Mouse (Mus musculus): Measurements from ENCODE around the gene Vmn1r48. TPM values are rescaled to one million over a fixed set of nuclear protein-coding genes. Genes with fewer than 3 reads are reported as not detected.
"Not testable (repeated sequence)": the region's sequence is repeated elsewhere in the genome, so short reads cannot be mapped to it uniquely, and the experiment has no call there.

The Vmn1r48 gene
- not detected for polyA plus RNA-seq (2017; shearing (Covaris generic))

DNA sequence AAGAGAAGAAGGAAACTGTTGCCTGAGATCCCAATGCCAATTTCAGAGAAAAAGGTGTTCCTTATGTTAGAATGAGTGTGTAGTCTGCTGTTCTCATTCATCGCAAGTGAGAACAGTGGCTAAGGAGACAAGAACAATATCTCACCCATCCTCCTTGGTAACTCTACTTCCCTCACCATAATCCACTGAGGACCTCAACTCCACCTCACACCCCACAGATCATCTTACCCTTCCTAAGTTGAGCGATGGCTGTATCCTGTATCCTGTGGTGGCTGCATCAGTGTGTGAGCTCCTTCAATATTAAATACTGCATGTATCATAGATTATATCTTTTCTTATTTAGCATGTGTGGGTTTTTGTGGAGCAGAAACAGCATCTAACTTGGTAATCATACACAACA is at the start of gene Vmn1r48:
TSS of gene Vmn1r48 (minus strand) at position 101 of the 400 bp plus-strand sequence.
- ATAC-seq, result not testable (repeated sequence)

DNA sequence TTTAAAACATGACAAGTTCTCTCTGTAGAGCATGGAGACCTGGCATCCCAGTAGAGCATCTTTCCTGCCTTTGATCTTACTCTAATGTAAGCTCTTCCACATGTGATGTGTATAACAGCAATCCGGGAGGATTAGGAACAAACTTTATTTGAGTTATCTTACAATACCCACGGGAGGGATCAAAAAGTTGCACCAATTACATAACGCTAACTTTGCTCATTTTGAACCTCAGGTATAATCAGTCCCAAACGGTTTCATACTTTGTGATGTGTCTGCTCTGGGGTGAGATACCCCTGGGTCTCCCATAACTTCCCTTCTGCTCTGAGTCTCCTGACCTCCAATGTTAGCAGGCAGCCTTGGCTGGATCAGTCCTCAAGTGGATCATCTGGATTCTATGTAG is 41.8 kb upstream of the Vmn1r48 start, which contains the start of gene Vmn1r49:
TSS of gene Vmn1r49 (minus strand) at position 101 of the 400 bp plus-strand sequence.
- ATAC-seq, result no peak

DNA sequence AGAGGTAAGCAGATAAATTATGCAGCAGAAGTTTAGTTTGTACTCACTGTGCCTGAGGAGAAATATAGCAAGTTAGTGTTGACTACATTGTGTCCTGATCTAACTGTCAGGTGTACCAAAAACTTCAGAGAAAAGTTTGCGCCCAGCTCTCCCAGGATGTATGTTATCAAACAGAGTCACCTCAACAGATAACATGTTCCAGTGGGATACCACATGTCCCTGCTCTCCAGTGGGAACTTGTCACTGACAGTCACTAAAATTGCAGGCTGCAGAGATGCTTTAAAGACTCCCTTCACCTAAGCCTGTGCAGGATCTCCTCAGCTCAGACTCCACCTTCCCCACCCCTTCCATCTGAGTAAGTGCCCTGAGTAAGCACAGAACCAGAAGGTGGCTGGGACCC is 20.8 kb downstream of the Vmn1r48 start, which contains the start of gene Vmn1r47:
TSS of gene Vmn1r47 (plus strand) at position 301 of the 400 bp plus-strand sequence.
- not testable (repeated sequence) for ATAC-seq

DNA sequence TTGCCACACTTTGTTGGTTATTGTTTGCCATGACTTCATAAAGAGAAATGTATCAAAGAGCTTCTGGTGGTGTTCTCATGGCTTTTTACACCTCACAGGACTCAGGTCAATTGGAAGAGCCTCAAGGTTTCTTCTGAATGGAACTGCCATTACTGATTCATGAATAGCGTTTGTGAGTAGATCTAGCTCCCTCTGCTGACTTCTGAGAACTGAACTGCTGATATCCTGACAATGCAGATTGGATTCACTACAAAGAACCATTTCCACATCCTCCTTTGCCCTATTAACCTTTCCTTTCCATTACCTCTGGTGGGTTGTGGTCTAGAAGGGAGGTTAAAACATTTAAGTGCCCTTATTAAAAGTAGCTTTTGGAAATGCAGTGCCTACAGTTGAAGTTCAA is 50.7 kb downstream of the Vmn1r48 start:
- ATAC-seq, result no peak

Other genes with a start within 250 kb of the Vmn1r48 start
- not detected for gene Vmn1r42, start 160.4 kb downstream of the Vmn1r48 start, polyA plus RNA-seq (2017; shearing (Covaris generic))
- not detected for gene Vmn1r43, start 160.4 kb downstream of the Vmn1r48 start, polyA plus RNA-seq (2017; shearing (Covaris generic))
- gene Vmn1r44, start 153.2 kb downstream of the Vmn1r48 start, polyA plus RNA-seq (2017; shearing (Covaris generic)), result not detected
- not detected for gene Vmn1r45, start 96.2 kb downstream of the Vmn1r48 start, polyA plus RNA-seq (2017; shearing (Covaris generic))
- under 1 TPM in 2 of 3 experiments, not detected in 1; 0.03 to 0.07 TPM for gene Vmn1r46, start 67.5 kb downstream of the Vmn1r48 start, polyA plus RNA-seq (2017; shearing (Covaris generic))
- gene Vmn1r47, start 20.7 kb downstream of the Vmn1r48 start, polyA plus RNA-seq (2017; shearing (Covaris generic)), result not detected
- under 1 TPM in 2 of 3 experiments, not detected in 1; 0.07 to 0.08 TPM for gene Vmn1r49, start 41.7 kb upstream of the Vmn1r48 start, polyA plus RNA-seq (2017; shearing (Covaris generic))
- gene Vmn1r50, start 64.6 kb upstream of the Vmn1r48 start, polyA plus RNA-seq (2017; shearing (Covaris generic)), result not detected
- gene Vmn1r51, start 85.8 kb upstream of the Vmn1r48 start, polyA plus RNA-seq (2017; shearing (Covaris generic)), result not detected
- gene Vmn1r52, start 138.0 kb upstream of the Vmn1r48 start, polyA plus RNA-seq (2017; shearing (Covaris generic)), result not detected
- not detected for gene V1ra8, start 166.0 kb upstream of the Vmn1r48 start, polyA plus RNA-seq (2017; shearing (Covaris generic))
- gene Vmn1r53, start 187.6 kb upstream of the Vmn1r48 start, polyA plus RNA-seq (2017; shearing (Covaris generic)), result not detected
- not detected for gene Vmn1r54, start 209.5 kb upstream of the Vmn1r48 start, polyA plus RNA-seq (2017; shearing (Covaris generic))

Data from inflammation-experienced regulatory T-cells, adult 6 months (primary cell).